Mouse (Mus musculus) midbrain, embryonic 16.5 days (tissue): Measurements from ENCODE around the gene Grm5. TPM values are rescaled to one million over a fixed set of nuclear protein-coding genes. Genes with fewer than 3 reads are reported as not detected.

ENCODE experiments used
- ATAC-seq: fragments of 200-750 bp; cut with Nextera tagmentation; 2 replicates; pipeline ENCODE4 v1.8.0; 2017; ENCODE audit warnings: moderate TSS enrichment
- H3K27ac ChIP-seq: fragments of 300-500 bp; sonication (generic); 2 replicates; pipeline ENCODE4 v1.5.1; 2014; ENCODE audit warnings: mild to moderate bottlenecking, low read length, mixed read lengths
- H3K27me3 ChIP-seq: fragments of 300-500 bp; sonication (generic); 2 replicates; pipeline ENCODE4 v1.6.1; 2014; ENCODE audit warnings: low read depth, low read length, mixed read lengths; ENCODE audit not compliant: control insufficient read depth, insufficient read depth
- H3K36me3 ChIP-seq: fragments of 300-500 bp; sonication (generic); 2 replicates; pipeline ENCODE4 v1.6.1; 2014; ENCODE audit warnings: mild to moderate bottlenecking, low read length, moderate library complexity, mixed read lengths; ENCODE audit not compliant: control insufficient read depth, insufficient read depth
- H3K4me1 ChIP-seq: fragments of 300-500 bp; sonication (generic); 2 replicates; pipeline ENCODE4 v1.6.1; 2014; ENCODE audit warnings: mild to moderate bottlenecking, low read length, mixed read lengths; ENCODE audit not compliant: control insufficient read depth, insufficient read depth
- H3K4me2 ChIP-seq: fragments of 300-500 bp; sonication (generic); 2 replicates; pipeline ENCODE4 v1.6.1; 2014; ENCODE audit warnings: mild to moderate bottlenecking, low read length, mixed read lengths
- H3K4me3 ChIP-seq: fragments of 300-500 bp; sonication (generic); 2 replicates; pipeline ENCODE4 v1.5.1; 2014; ENCODE audit warnings: low read depth, mild to moderate bottlenecking, low read length, moderate library complexity, mixed read lengths
- H3K9ac ChIP-seq: fragments of 300-500 bp; sonication (generic); 2 replicates; pipeline ENCODE4 v1.6.1; 2014; ENCODE audit warnings: low read depth, low read length, mixed read lengths
- H3K9me3 ChIP-seq: fragments of 300-500 bp; sonication (generic); replicated peaks from 2 replicates; pipeline ENCODE4 v1.6.1; 2014; ENCODE audit warnings: mild to moderate bottlenecking, low read length, mixed read lengths; ENCODE audit not compliant: control insufficient read depth, poor library complexity, severe bottlenecking
- WGBS: fragments of 180-500 bp; shearing (Covaris S2); extraction: QIAGEN DNeasy Blood & Tissue Kit; methylation state at CpG from one replicate; pipeline ENCODE4 v1.1.7; 2014; 5-methylcytosine and 5-hydroxymethylcytosine counted together
- polyA plus RNA-seq: library from polyadenylated mRNA; unstranded; fragments of >200 nt; fragmentation: Nextera tagmentation; extraction: Ambion mirVana; gene quantifications from 2 replicates; pipeline ENCODE4 v1.2.1, GENCODE M21; 2015

Gene Grm5
- polyA plus RNA-seq, 1 experiment from 2014 or later, result 66.9 TPM

DNA sequence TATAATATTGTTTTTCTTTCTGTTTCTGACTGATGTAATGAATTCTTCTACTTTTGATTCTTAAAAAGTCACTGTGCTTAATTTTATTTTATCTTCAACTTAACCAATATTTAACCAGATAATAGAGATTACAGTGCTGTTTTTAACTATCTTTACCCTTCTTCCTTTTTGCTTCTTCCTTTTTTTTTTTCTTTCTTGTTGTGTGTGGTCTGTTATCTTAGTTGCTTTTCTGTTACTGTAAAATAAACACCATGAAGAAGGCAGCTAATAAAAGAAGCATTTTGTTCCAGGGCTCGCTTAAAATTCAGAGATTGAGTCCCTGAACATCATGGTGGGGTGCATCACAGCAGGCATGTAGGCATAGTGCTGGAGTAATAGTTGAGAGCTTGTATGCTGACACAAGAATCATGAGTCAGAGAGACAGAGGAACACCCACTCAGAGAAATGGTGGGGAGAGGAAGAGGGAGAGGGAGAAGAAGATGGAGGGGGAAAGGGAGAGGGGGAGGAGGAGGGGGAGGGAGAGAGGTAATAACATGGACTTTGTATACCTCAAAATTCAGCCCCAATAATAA lies 512.7 kb downstream of the Grm5 start:
- ATAC-seq, result no peak
- Histone ChIP-seq H3K27ac (no peak overlapping the region), H3K4me1 (no peaks in the 10 kb centered on the region)

DNA sequence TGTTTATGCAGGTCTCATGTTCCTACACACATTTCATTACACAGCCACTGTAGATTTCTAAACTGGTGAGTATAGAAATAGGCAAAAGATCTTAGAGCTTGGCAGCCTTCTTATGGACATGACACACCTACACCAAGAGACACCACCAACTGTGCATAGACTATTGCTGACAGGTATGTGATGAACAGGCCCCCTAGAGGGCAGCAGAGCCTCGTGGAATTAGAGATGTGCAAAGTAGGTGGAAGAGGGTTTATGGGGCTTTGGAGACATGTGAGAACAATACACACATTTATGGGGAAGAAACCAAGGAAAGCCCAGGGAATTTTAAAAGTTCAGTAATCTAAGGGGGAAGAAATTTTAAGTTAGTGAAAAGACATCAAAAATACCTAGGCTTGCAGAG lies 513.7 kb downstream of the Grm5 start:
- no peaks in the 10 kb centered on the region for H3K9me3 ChIP-seq
- H3K36me3 ChIP-seq, result no peaks in the 10 kb centered on the region
- 6% methylated on average over 1 of the region's 1 CpGs for WGBS
- no peaks in the 10 kb centered on the region for H3K27me3 ChIP-seq
- no peaks in the 10 kb centered on the region for H3K4me1 ChIP-seq
- H3K4me3 ChIP-seq, result no peak overlapping the region
- no peak overlapping the region for H3K9ac ChIP-seq
- H3K4me2 ChIP-seq, result no peak overlapping the region
- no peak overlapping the region for H3K27ac ChIP-seq
- ATAC-seq, result no peak

More for the DNA sequence above, 512.7 kb downstream of the Grm5 start:
- Histone ChIP-seq H3K4me3 (no peak overlapping the region), H3K27me3 (no peaks in the 10 kb centered on the region), H3K9me3 (no peaks in the 10 kb centered on the region), H3K4me2 (no peak overlapping the region), H3K36me3 (no peaks in the 10 kb centered on the region), H3K9ac (no peak overlapping the region)
- 48% methylated on average over 1 of the region's 1 CpGs for WGBS

DNA sequence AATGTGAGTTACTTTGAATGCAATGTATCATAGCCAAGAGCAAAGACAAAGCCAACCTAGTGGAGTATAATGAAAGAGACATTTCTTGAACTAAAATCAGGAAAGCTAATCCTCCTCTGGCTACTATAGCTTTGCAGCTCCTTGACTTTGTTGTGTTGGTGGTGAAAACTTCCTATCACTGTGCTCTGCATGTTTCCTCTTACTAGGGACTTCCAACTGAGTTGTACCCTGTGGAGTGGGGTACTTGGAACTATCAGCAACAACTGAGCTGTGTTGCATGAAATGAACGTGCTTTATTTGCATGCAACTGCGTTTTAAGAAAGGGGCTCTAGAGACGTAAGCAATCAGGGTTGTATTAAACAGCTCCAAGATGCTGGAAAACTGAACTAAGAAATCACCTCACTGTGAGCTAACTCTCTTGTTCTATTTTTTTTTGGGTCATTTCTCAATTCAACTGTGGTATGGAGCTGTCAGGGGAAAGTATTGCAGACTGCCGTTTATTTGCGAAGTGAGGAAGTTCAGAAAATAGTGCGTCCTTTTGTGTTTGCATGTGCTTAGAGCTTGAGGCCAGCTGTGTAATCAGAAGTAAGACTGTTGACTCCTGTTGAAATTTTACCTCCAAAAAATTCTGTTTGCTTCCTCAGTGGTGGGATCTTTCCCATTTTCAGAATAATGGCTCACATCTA lies 532.9 kb downstream of the Grm5 start:
- no peak for ATAC-seq
- H3K4me2 ChIP-seq, result no peak overlapping the region
- no peaks in the 10 kb centered on the region for H3K4me1 ChIP-seq
- WGBS, result 74% methylated on average over 6 of the region's 6 CpGs
- no peak overlapping the region for H3K27ac ChIP-seq
- no peaks in the 10 kb centered on the region for H3K36me3 ChIP-seq
- no peak overlapping the region for H3K9ac ChIP-seq
- H3K9me3 ChIP-seq, result no peaks in the 10 kb centered on the region
- no peak overlapping the region for H3K4me3 ChIP-seq
- H3K27me3 ChIP-seq, result no peaks in the 10 kb centered on the region

DNA sequence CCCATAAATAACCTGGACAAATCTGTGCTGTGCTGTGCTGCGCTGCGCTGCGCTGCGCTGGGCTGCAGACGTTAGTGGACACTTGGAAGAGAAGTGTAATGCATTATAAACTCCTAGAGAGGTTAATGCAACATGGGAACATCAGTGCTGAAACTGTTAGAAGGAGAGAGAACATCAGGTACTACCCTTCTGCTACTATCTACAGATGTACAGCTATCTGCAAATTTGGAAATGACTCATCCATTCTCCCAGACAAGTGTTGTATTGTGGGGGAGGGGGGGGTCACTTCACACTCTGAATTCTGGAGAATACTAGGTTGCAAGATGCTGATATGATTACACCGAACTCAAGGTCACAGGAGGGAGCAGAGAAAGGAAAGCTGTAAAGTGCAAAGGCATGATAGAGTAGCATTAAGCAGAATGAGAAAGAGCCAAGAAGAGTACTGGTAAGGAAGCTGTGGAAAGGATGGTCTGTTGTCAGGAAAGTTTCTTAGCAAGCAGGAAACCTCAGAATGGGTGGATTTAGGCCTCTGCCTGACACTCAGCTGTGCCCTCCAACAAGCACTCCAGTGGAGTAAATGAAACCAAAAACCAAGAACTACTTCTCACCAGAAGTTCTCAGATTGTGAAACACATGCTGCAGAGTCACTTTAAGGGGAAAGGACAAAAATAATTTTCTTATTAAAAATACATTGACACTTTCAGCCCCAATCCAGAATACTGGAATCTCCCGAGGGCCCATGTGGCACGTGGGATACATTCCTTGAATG lies 544.3 kb downstream of the Grm5 start:
- no peak for ATAC-seq
- Histone ChIP-seq H3K4me3 (no peak overlapping the region), H3K27me3 (no peaks in the 10 kb centered on the region), H3K36me3 (no peaks in the 10 kb centered on the region), H3K9ac (no peak overlapping the region), H3K27ac (no peak overlapping the region), H3K4me2 (no peak overlapping the region), H3K9me3 (no peaks in the 10 kb centered on the region), H3K4me1 (peaks cover 8% of the 10 kb centered on the region)
- 88% methylated on average over 8 of the region's 8 CpGs for WGBS

DNA sequence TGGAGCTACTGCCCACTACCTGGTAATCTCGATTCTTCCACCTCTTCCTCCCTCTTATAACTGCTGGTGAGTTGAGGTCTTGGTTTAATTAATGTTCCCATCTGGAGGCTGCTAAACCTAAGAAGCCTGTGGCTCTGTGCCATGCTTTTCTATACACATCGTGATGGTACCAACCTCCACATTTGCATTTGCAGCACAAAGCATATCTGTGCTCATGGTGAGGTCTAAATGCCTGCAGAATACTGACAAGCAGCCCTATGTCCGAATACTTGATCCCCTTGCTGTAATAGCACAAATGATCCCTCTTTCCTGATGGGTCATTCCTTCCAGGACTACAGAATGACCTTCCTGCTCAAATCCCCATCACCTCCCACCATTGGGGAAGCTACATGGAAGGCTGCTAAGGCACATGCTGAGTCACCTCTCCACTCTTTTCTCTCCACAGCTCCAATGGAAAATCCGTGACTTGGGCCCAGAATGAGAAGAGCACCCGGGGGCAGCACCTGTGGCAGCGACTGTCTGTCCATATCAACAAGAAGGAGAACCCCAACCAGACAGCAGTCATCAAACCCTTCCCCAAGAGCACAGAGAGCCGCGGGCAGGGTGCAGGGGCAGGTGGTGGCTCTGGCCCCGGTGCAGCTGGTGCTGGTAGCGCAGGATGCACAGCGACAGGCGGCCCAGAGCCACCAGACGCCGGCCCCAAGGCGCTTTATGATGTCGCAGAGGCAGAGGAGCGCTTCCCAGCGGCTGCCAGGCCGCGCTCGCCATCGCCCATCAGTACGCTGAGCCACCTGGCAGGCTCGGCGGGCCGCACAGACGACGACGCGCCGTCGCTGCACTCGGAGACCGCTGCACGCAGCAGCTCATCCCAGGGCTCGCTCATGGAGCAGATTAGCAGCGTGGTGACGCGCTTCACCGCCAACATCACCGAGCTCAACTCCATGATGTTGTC lies 545.8 kb downstream of the Grm5 start:
- Histone ChIP-seq H3K27ac (peak overlapping the region; percentile 64; the same call in 1 of the 2 replicates), H3K9ac (peak overlapping the region; percentile 66)
- WGBS, result 8% methylated on average over 41 of the region's 41 CpGs

DNA sequence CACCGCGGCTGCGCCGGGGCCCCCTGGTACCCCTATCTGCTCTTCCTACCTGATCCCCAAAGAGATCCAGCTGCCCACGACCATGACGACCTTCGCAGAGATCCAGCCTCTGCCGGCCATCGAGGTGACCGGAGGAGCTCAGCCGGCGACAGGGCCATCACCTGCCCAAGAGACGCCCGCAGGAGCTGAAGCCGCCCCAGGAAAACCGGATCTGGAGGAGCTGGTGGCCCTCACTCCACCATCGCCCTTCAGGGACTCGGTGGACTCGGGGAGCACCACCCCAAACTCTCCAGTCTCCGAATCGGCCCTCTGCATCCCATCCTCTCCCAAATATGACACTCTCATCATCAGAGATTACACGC lies 546.5 kb downstream of the Grm5 start:
- peak overlapping the region; percentile 64; the same call in 1 of the 2 replicates for H3K27ac ChIP-seq
- peaks cover 8% of the 10 kb centered on the region for H3K4me1 ChIP-seq
- H3K4me3 ChIP-seq, result peak overlapping the region; percentile 40
- ATAC-seq, result no peak; the same call in 1 of the 2 replicates
- 27% methylated on average over 22 of the region's 22 CpGs for WGBS
- peak overlapping the region; percentile 66 for H3K4me2 ChIP-seq
- no peaks in the 10 kb centered on the region for H3K27me3 ChIP-seq
- H3K9me3 ChIP-seq, result no peaks in the 10 kb centered on the region
- peak overlapping the region; percentile 66 for H3K9ac ChIP-seq
- no peaks in the 10 kb centered on the region for H3K36me3 ChIP-seq

More for the DNA sequence above, 545.8 kb downstream of the Grm5 start:
- Histone ChIP-seq H3K27me3 (no peaks in the 10 kb centered on the region), H3K4me3 (peak overlapping the region; percentile 40), H3K9me3 (no peaks in the 10 kb centered on the region), H3K4me2 (peak overlapping the region; percentile 66), H3K4me1 (peaks cover 8% of the 10 kb centered on the region), H3K36me3 (no peaks in the 10 kb centered on the region)
- peak; percentile 93 for ATAC-seq

DNA sequence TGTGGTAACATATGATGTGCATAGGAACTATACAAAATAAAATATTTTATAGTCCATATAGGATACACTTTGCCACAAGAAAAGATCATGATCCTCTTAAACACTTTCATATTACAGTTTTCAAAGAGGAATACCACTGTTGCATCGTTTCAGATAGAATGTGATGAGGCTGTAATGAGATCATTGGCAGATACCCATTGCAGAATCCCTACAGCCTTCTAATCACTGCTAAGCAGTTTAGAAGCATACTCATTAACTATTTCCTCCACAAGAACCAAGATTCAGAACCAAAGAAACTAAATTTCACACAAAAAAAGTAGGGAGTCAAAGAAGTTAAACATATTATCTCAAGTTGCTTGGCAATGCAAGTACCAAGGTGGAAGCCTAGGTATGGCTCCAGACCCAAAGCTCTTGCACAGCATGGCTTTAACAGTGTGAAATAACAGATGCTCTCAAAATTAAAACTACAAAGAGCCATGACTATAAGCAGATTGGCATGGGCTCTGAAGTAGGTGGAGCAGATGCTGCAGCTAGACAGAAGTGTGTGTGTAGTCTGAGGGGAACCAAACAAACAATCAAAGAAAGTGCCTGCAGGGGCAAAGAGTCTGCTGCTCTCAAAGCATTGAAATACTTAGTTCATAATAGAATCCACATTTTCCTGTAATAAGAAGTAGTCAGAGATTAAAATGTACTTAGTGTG lies 575.7 kb downstream of the Grm5 start:
- H3K4me1 ChIP-seq, result no peaks in the 10 kb centered on the region

DNA sequence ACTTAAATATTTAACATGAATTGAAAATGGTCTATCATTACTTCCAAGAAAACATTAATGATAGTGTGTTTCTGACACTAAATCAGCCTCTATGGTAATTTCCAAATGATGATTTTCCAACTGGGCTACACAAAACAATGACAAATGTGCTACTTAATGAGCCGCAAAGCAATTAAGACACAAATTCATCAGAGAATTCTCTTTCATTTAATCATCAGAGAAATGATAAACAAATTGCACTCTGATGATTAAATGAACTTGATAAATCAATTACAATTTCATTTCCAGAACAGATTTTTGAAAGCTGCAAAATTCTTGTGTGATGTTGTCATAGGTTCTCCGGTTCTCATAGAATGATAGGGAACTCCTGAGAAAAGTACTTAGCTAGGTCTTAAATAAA lies 577.6 kb downstream of the Grm5 start:
- Histone ChIP-seq H3K36me3 (no peaks in the 10 kb centered on the region), H3K27ac (no peak overlapping the region), H3K4me2 (no peak overlapping the region), H3K4me1 (no peaks in the 10 kb centered on the region), H3K4me3 (no peak overlapping the region), H3K27me3 (no peaks in the 10 kb centered on the region), H3K9me3 (no peaks in the 10 kb centered on the region), H3K9ac (no peak overlapping the region)
- 89% methylated on average over 2 of the region's 2 CpGs for WGBS
- no peak for ATAC-seq

More for the DNA sequence above, 575.7 kb downstream of the Grm5 start:
- Histone ChIP-seq H3K4me2 (no peak overlapping the region), H3K27me3 (no peaks in the 10 kb centered on the region), H3K36me3 (no peaks in the 10 kb centered on the region), H3K4me3 (no peak overlapping the region), H3K9ac (no peak overlapping the region), H3K9me3 (no peaks in the 10 kb centered on the region), H3K27ac (no peak overlapping the region)
- 74% methylated on average over 1 of the region's 1 CpGs for WGBS
- ATAC-seq, result 0 out of 2 replicates have a peak, but pooled peaks have one; percentile 58
